Mouse (Mus musculus) midbrain, embryonic 12.5 days (tissue): ENCODE measurements around the gene Cacna1c. TPM values are rescaled to one million over a fixed set of nuclear protein-coding genes. Genes with fewer than 3 reads are reported as not detected.
"Not testable (repeated sequence)": the region's sequence is repeated elsewhere in the genome, so short reads cannot be mapped to it uniquely, and the experiment has no call there.

ENCODE experiments used
- ATAC-seq: fragments of 200-750 bp; cut with Nextera tagmentation; 2 replicates; pipeline ENCODE4 v1.8.0; 2017; ENCODE audit warnings: low read depth, moderate TSS enrichment, moderate library complexity; ENCODE audit not compliant: low FRiP score
- H3K27ac ChIP-seq: fragments of 300-500 bp; sonication (generic); replicated peaks from 2 replicates; pipeline ENCODE4 v1.5.1; 2016; ENCODE audit warnings: mild to moderate bottlenecking
- H3K27me3 ChIP-seq: fragments of 300-500 bp; sonication (generic); 2 replicates; pipeline ENCODE4 v1.6.1; 2016; ENCODE audit warnings: mild to moderate bottlenecking
- H3K36me3 ChIP-seq: fragments of 300-500 bp; sonication (generic); 2 replicates; pipeline ENCODE4 v1.6.1; 2016
- H3K4me1 ChIP-seq: fragments of 300-500 bp; sonication (generic); 2 replicates; pipeline ENCODE4 v1.6.1; 2016
- H3K4me2 ChIP-seq: fragments of 300-500 bp; sonication (generic); replicated peaks from 2 replicates; pipeline ENCODE4 v1.6.1; 2016; ENCODE audit warnings: mild to moderate bottlenecking, moderate library complexity
- H3K4me3 ChIP-seq: fragments of 300-500 bp; sonication (generic); 2 replicates; pipeline ENCODE4 v1.5.1; 2016; ENCODE audit warnings: mild to moderate bottlenecking
- H3K9ac ChIP-seq: fragments of 300-500 bp; sonication (generic); replicated peaks from 2 replicates; pipeline ENCODE4 v1.6.1; 2016; ENCODE audit warnings: mild to moderate bottlenecking, moderate library complexity
- H3K9me3 ChIP-seq: fragments of 300-500 bp; sonication (generic); 2 replicates; pipeline ENCODE4 v1.6.1; 2016; ENCODE audit warnings: mild to moderate bottlenecking
- WGBS: fragments of 180-500 bp; shearing (Covaris S2); methylation state at CpG from one replicate; pipeline ENCODE4 v1.1.7; 2016; 5-methylcytosine and 5-hydroxymethylcytosine counted together
- polyA plus RNA-seq: library from polyadenylated mRNA; unstranded; fragments of >200 nt; fragmentation: Nextera tagmentation; extraction: Ambion mirVana; gene quantifications from 2 replicates; pipeline ENCODE4 v1.2.1, GENCODE M21; 2016

Cacna1c gene
- polyA plus RNA-seq, 1 experiment from 2014 or later: 5.1 TPM

DNA sequence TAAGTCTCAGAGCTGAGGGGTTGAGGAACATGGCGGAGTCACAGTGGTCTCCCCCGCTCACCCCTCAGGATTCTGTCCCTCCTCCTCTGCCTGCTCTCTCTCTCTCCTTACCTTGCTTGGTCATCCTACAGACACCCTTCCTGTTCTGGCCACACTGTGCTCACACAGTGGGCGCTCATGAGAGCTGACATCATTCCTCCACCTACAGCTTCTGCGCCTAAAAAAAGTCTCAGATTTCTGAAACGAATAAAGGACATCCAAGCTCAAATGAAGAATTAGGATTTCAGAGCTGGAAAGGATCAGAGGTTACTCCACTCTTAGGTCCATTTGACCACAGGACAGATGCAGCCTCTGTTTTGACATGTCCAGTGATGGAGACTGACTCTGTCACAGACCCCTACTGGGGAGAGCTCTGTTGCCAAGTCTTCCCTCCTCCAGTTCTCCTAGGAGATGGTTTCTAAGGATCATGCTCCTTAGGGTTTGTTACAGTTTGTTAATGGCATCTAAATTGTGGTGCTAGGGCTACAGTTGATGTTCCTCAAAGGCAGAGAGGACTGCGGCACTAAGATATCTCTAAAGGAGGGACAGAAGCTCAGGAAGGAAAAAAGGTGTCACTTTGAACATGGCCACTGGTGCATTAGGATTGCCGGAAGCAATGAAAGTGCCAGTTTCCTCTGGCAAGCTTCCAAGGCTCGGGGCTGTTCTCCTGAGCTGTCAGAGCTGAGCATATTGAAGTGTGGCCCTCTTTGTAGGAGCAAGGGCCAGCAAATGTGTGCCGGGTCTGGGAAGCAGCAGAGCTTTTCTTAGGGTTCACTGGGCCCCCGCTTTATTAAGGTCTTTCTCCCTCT lies 601.2 kb downstream of the Cacna1c start:
- no peak overlapping the region for H3K9ac ChIP-seq
- no peaks in the 10 kb centered on the region for H3K9me3 ChIP-seq
- ATAC-seq: no peak
- no peak overlapping the region for H3K27ac ChIP-seq
- no peak overlapping the region for H3K4me2 ChIP-seq
- no peak overlapping the region for H3K4me3 ChIP-seq
- no peaks in the 10 kb centered on the region for H3K36me3 ChIP-seq
- peaks cover 16% of the 10 kb centered on the region for H3K4me1 ChIP-seq
- H3K27me3 ChIP-seq: peaks cover 37% of the 10 kb centered on the region
- 90% methylated on average over 10 of the region's 10 CpGs for WGBS

DNA sequence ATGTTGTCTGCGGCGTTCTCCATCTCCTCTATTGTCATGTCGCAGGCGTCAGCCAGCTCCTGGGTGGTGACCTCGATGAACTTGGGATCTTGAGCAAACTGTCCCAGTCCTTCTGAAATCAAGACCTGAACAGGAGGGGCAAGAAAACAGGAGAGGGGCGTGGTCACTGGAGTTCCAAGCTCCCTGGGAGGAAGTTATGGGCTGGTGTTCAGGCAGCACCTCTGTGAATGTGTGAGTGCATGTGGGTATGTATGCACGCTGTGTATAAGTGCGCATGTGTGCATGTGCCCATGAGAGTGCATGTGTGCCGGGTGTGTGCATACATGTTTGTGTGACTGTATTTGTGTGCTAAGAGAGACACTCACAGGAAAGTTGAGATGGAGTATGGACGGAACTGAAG lies 602.1 kb downstream of the Cacna1c start:
- peaks cover 37% of the 10 kb centered on the region for H3K27me3 ChIP-seq
- no peaks in the 10 kb centered on the region for H3K36me3 ChIP-seq
- WGBS: 37% methylated on average over 10 of the region's 10 CpGs
- H3K4me3 ChIP-seq: peak overlapping the region; percentile 46
- H3K9me3 ChIP-seq: no peaks in the 10 kb centered on the region
- no peak overlapping the region for H3K27ac ChIP-seq
- H3K4me1 ChIP-seq: peaks cover 16% of the 10 kb centered on the region
- peak; percentile 59 for ATAC-seq
- H3K4me2 ChIP-seq: peak overlapping the region; percentile 91
- H3K9ac ChIP-seq: peak overlapping the region; percentile 45

DNA sequence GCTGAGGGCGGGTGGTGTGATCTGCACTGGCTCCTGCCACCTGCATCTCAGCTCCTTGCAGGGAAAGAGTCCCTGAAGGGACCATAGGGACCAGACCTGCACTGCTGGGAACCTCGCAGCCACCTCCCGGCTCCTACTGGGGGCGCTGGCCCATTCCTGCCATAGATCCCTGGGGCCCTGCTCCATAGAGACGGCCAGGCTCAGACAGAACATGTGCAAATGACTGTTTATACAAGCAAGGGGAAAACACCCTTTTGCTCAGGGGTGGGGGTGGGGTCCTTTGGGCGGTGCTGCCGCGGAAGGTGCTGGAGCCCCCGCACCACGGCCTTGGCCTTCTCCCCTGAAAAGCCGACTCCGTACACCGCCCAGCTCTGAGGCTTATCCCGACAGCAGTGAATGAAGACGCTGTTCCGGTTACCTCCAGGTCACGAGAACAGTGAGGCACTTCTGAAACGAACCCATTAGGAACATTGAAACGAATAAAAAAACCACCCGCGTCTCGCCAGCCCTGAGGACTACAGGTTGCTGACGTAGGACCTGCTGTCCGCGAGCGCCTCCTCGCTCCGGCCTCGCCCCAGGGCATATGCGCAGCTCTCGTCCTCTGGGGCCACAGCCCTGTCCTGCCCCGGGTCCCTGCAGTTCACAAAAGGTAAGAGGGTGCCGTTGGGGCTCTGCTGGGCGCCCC lies 602.7 kb downstream of the Cacna1c start:
- peak overlapping the region; percentile 45 for H3K9ac ChIP-seq
- under 1% methylated on average over 34 of the region's 34 CpGs for WGBS
- peaks cover 37% of the 10 kb centered on the region for H3K27me3 ChIP-seq
- no peaks in the 10 kb centered on the region for H3K9me3 ChIP-seq
- H3K4me2 ChIP-seq: peak overlapping the region; percentile 91
- H3K4me1 ChIP-seq: peaks cover 16% of the 10 kb centered on the region
- no peak overlapping the region for H3K27ac ChIP-seq
- peak overlapping the region; percentile 46 for H3K4me3 ChIP-seq
- peak; percentile 84 for ATAC-seq
- H3K36me3 ChIP-seq: no peaks in the 10 kb centered on the region

DNA sequence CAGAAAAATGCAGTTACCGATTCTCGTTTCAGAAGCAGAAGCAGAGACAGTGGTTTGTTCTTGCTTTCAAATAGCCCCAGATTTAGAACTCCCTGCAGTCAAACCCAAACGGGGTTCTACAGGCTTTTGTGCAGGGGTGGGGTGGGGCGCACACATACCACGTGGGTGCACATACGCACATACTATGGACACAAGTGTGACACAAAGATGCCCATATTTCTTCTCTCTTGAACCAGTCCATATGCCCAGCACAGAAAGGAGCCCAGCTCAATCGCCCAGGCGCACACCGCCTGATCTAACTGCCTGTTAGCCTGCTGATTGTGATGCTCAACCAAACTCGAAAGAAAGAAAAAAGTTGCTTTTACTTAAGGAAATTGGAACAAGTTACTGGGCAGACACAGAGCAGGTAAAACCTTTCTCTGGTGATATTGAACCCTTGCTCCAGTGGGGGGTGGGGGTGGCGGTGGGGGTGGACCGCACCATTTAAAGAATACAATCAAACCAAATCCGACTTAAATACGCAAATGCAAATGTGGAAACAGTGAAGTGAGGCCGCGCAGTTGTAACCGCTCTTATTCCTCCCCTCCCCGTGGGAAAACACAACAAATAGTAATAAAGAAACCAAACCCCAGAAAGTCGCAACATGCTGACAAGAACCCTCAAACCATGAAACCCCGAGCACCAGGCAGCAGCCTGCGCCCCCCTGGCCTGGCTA lies 603.4 kb downstream of the Cacna1c start:
- WGBS: 16% methylated on average over 21 of the region's 21 CpGs
- no peak overlapping the region for H3K27ac ChIP-seq
- ATAC-seq: peak; percentile 21; the same call in 1 of the 2 replicates

DNA sequence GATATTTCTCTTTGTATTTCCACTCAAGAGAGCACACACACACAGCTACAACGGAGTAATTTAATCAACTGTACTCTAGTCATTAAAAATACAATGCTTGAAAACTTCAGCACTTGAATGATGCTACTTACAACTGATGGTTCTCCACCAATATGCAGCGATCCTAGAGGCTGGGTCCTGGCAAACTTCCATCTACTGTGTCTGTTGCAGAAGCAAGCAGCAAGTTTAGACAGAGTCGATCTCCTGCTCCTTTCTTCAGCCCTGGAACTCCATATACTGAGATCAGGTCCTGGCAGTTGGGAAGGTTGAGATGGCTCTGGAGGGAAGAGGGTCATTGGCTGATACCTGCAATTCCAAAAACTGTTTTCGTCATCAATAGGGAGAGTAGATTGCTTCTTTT lies 617.5 kb downstream of the Cacna1c start:
- H3K4me1 ChIP-seq, H3K9me3 ChIP-seq, H3K36me3 ChIP-seq, ATAC-seq, H3K9ac ChIP-seq, H3K4me3 ChIP-seq, H3K27me3 ChIP-seq, H3K4me2 ChIP-seq, H3K27ac ChIP-seq: not testable (repeated sequence)
- WGBS: 86% methylated on average over 4 of the region's 4 CpGs

More for the DNA sequence above, 603.4 kb downstream of the Cacna1c start:
- H3K4me3 ChIP-seq: peak overlapping the region; percentile 46
- no peaks in the 10 kb centered on the region for H3K36me3 ChIP-seq
- H3K9ac ChIP-seq: peak overlapping the region; percentile 45
- H3K4me2 ChIP-seq: peak overlapping the region; percentile 91
- no peaks in the 10 kb centered on the region for H3K9me3 ChIP-seq
- H3K4me1 ChIP-seq: peaks cover 16% of the 10 kb centered on the region
- peaks cover 37% of the 10 kb centered on the region for H3K27me3 ChIP-seq

DNA sequence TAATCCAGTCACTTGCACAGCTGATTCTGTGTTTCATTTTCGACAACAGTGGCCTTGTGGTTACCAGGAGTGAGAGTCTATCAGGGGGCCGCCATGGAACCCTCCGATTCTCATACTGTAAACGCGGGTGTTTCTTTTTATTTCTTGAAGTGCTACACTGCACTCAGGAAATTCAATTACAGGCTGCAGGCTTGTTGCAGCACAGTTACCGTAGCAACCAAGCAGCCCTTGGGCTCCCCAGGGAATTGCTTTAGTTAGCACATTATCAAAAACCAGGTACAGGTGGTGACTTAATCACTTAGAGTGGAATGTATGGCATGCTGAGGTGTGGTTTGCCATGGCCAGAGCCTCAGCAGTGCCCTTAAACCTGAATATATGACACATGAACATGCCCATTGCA lies 621.9 kb downstream of the Cacna1c start:
- Histone ChIP-seq H3K9me3 (no peaks in the 10 kb centered on the region), H3K4me1 (no peaks in the 10 kb centered on the region), H3K36me3 (no peaks in the 10 kb centered on the region), H3K27ac (no peak overlapping the region), H3K9ac (no peak overlapping the region), H3K4me3 (no peak overlapping the region), H3K4me2 (no peak overlapping the region), H3K27me3 (no peaks in the 10 kb centered on the region)
- 82% methylated on average over 6 of the region's 6 CpGs for WGBS
- no peak for ATAC-seq

DNA sequence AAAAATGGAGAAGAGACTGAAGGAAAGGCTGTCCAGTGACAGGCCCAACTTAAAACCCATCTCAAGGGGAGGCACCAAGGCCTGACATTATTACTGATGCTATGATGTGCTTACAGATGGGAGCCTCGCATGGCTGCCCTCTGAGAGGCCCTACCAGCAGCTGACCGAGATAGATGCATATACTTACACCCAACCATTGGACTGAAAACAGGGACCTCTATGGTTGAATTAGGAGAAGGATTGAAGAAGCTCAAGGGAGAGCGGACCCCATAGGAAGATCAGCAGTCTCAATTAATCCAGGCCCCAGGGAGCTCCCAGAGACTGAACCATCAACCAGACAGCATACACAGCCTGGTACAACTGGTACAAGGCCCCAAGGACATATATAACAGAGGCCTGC lies 628.4 kb downstream of the Cacna1c start:
- Histone ChIP-seq H3K36me3 (no peaks in the 10 kb centered on the region), H3K9me3 (no peaks in the 10 kb centered on the region), H3K4me2 (no peak overlapping the region), H3K9ac (no peak overlapping the region), H3K27ac (no peak overlapping the region), H3K4me3 (no peak overlapping the region), H3K27me3 (no peaks in the 10 kb centered on the region), H3K4me1 (peaks cover 10% of the 10 kb centered on the region; the same call in 1 of the 2 replicates)
- 88% methylated on average over 3 of the region's 3 CpGs for WGBS
- ATAC-seq: no peak

DNA sequence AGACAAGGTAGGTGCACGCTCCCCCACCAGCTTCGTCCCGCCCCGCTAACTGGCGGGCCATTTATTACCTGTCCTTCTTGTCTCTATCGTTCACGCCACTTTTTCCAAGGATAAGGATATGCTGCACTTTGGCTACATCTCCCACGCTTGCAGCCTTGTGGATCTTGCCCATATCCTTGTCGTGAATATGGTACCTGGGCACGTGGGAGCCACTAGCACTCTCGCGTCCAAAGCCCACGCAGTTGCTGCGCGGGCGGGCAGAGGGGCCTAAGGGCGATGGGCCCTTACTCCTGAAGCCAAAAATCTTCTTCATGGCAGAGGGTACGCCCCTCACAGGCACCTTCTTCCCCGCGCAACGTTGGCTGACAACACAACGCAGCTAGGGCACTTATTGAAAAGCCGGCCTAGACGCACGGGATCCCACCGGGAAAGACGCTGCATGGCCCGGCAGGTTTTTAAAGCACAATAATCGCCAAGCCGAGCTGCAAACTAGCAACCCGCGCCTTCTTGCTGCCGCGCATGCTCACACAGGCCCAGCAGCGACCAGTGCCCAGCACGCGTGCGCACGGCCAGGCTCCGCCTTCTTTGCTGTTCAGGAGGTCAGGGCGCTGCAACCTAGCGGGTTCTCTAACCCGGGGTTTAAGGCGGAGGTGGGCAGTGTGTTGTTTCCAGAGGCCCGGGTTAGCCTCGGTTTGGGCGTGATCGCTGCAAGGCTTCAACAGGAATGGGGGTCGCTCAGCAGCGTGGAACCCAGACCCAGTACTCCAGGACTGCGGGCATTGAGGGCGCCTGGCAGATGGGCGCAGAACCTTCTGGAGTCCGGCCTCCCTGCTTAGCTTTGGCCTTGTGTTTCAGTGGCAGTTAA lies 634.2 kb downstream of the Cacna1c start, which contains the start of gene Ankrd26:
TSS of gene Ankrd26 (minus strand) at position 482 of the 865 bp plus-strand sequence.
- H3K4me2 ChIP-seq: peak within 1 kb of the TSS; percentile 95
- 7% methylated on average over 54 of the region's 54 CpGs for WGBS
- ATAC-seq: peak; percentile 97
- no peaks in the 10 kb centered on the region for H3K9me3 ChIP-seq
- peaks cover 30% of the 10 kb centered on the region for H3K4me1 ChIP-seq
- H3K27ac ChIP-seq: peak within 1 kb of the TSS; percentile 69
- H3K4me3 ChIP-seq: peak within 1 kb of the TSS; percentile 66
- no peaks in the 10 kb centered on the region for H3K27me3 ChIP-seq
- peak within 1 kb of the TSS; percentile 85 for H3K9ac ChIP-seq
- peaks cover 16% of the 10 kb centered on the region for H3K36me3 ChIP-seq

DNA sequence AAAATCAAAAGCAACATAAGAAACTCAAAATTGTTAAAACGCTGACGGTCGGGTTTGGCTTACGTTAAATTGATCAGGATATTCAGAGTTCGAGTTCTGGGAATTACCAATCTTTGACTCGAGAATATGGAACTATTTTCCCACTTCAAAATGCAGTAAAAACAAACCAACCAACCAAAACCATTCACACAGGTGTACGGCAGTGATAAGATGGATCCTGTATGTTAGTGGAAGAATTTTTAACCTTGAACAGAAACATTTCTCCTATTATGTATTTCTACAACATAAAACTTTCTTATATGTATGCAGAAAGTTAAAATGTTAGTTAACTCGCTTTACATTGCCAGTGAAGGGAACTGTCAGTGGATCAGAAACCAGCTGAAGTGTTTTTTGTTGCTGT lies 635.0 kb downstream of the Cacna1c start:
- peaks cover 30% of the 10 kb centered on the region for H3K4me1 ChIP-seq
- 87% methylated on average over 8 of the region's 8 CpGs for WGBS
- H3K36me3 ChIP-seq: peaks cover 23% of the 10 kb centered on the region
- H3K4me3 ChIP-seq: peak overlapping the region; percentile 66
- H3K27ac ChIP-seq: no peak overlapping the region
- H3K9ac ChIP-seq: peak overlapping the region; percentile 85
- H3K4me2 ChIP-seq: peak overlapping the region; percentile 95
- H3K9me3 ChIP-seq: no peaks in the 10 kb centered on the region
- no peak for ATAC-seq
- no peaks in the 10 kb centered on the region for H3K27me3 ChIP-seq

DNA sequence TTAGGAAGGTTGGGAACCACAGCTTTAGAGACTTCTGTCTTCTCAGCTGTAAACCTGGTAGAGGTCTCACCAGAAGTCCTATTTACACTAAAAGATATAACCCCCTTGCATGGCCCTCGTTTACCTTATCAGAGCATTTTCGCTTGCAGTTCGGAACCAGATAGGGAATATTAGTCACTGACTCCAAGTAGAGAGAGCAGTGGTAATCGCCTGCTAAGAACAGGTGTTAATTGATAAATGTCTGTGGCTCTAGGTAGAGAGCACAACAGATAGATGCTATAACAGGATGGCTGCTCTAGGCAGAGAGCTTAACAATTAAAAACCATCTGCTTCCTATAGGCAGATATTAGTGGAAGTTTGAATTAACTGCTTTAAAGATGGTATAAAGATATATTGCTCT lies 657.6 kb downstream of the Cacna1c start:
- Histone ChIP-seq H3K9me3 (no peaks in the 10 kb centered on the region), H3K4me1 (no peaks in the 10 kb centered on the region), H3K27me3 (no peaks in the 10 kb centered on the region), H3K36me3 (peaks cover 73% of the 10 kb centered on the region), H3K27ac (no peak overlapping the region), H3K4me3 (no peak overlapping the region), H3K4me2 (no peak overlapping the region), H3K9ac (no peak overlapping the region)
- WGBS: 91% methylated on average over 4 of the region's 4 CpGs
- ATAC-seq: no peak
